Mouse (Mus musculus): ENCODE measurements around the gene Ccdc187.

DNA sequence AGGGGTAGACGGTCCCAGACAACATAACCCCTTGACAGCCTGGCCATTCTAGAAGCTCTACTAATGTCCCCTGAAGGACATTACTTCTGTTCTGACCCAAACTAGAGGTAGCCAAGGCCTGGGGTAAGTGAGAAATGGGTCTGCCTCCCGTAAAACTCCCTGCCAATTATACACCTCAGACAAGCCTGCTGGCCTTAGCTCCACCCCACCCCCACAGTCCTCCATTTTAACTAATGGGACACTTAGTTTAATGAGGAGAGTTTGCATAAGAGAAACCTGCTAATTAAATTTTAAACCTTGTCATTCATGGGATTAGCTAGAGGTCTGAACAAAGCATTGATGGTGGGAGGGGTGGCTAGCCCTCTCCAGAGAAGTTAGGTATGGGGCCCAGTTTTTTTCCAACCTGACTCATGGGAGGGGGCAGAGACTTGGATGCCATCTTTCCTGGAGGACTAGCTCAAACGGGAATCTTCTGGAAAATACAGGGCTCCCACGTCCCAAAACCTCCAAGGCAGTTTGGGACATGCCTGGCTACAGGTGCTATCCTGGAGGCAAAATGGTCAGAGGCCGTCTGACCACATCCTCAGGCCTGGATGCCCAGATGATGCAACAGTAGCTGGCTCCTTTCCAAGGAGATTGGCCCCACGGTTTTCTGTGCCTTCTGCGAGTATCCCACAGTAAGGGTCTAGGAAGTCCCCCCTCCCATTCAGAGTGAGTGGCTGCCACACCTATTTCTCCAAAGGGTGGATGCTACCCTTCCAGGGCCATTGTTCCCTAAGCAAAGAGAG lies 99.6 kb downstream of the Ccdc187 start:
- TF ChIP-seq CTCF (IDR thresholded peaks at IDR 0.05; ENCODE audit: extremely low read depth, insufficient read length, insufficient replicate concordance, low read depth, low read length) (no peak), POLR2A (IDR thresholded peaks at IDR 0.05; ENCODE audit: low read depth, low read length) (no peak)

All from small intestine, adult 2 months (tissue).